Mouse (Mus musculus): ENCODE data around the gene Sltm.
"Not testable (repeated sequence)": the region's sequence is repeated elsewhere in the genome, so short reads cannot be mapped to it uniquely, and the experiment has no call there.

The Sltm gene

GRCm38 (mm10) chr9:70542305-70543041, at the start of gene Sltm:
Gene Sltm, plus strand, starts transcription at chr9:70542754.
- peak; percentile 99 for DNase-seq

GRCm38 (mm10) chr9:70493038-70493437, 49.5 kb upstream of the Sltm start:
- DNase-seq, result no peak

DNA sequence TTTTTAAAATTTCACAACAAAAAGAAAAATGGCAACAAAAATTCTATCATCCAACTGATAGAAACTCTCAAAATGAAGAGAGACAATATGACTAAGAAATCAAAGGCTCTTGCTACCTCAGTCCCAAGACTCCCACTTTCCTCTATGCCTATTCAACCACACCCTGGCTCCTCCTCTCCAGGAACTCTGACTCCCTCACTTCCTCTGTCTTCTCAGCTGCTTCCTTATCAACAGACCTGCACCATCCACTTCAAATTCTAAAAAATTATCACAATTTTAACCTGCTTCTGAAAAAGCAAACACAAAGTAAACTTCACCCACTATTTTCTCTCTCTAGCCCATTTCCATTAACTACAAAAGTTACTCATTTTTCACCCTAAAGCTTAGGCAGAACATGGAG, 45.6 kb upstream of the Sltm start:
- DNase-seq, result no peak

GRCm38 (mm10) chr9:70502284-70503014, 40.1 kb upstream of the Sltm start:
- no peak for DNase-seq

GRCm38 (mm10) chr9:70503015-70503603, 39.4 kb upstream of the Sltm start:
- DNase-seq, result peak; percentile 61

- peak; percentile 96 for DNase-seq
These were observed 38.9 kb upstream of the Sltm start, which contains the start of gene Rnf111 for GRCm38 (mm10) chr9:70503626-70504041. Gene Rnf111, minus strand, starts transcription at chr9:70503725.

GRCm38 (mm10) chr9:70506186-70506585, 36.4 kb upstream of the Sltm start:
- DNase-seq, result no peak

GRCm38 (mm10) chr9:70506787-70507186, 35.8 kb upstream of the Sltm start:
- DNase-seq, result no peak

DNA sequence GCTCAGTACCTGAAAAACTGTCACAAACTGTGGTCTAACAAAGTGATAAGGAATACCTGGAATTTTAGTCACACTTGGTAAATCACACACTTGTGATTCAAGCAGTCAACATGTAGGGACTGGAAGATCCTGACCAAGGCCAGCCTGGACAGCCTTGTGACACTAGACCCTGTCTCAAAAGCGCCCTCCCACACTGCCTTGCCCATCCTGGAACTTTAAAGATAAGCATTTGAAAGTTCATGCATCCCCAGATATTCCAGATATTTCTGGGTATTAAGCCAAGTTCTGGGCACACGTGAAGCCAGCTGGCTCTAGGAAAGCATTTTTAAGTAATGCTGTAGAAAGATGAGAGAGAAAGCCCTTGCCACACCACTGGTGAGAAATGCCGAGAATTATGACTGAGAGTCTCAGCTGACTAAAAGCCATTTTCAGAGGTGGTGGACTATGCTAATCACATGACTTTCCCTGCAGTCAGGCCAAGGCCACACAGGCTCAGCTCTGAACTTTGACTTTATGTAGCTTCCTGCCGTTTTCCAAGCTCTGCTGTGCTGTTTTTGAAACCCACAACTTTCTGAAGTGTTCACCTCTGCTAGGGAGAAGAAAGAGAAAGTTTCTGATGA, 32.5 kb upstream of the Sltm start:
- no peak for DNase-seq

DNA sequence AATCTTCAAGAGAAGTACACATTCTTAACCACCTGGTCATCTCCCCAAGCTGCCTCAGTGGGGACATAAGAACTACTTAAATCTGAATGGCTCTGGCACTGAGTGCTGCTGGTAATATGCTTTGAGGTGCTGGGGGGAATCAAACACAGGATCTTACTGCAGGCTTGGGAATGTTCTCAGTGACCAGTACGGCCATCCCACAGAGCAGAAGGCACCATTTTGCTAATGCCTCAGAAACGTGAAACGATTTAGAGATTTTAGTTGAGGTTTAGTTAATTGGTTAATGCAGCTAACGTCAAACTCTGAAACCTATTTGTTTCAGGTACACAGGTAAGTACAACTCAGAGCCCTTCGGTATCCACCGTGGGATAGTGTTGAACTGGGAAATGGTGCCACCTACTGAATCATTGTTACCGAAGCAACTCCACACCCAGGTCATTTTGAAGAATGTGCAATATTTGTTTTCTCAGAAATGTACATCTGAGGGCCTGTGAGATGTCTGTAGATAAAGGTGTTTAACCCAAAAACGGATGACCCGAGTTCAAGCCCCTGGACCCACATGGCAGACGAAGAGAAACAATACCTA, 31.5 kb upstream of the Sltm start:
- DNase-seq, result no peak

GRCm38 (mm10) chr9:70511681-70512080, 30.9 kb upstream of the Sltm start:
- DNase-seq, result no peak

DNA sequence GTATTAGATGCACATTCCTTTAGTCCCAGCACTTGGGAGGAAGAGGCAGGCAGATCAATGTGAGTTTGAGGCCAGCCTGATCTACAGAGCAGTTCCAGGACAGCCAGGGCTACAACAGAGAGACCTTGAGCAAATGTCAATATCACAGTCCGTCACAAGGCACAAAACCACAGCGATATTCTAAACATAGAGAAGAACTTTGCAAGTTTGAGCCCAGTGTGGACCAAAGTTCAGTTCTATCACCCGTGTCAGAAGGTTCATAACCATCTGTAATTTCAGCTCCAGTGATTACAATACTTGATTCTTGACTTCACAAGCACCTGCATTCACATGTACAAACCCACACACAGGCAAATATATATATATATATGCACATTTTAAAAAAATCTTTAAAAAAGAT, 21.9 kb upstream of the Sltm start:
- DNase-seq, result no peak

DNA sequence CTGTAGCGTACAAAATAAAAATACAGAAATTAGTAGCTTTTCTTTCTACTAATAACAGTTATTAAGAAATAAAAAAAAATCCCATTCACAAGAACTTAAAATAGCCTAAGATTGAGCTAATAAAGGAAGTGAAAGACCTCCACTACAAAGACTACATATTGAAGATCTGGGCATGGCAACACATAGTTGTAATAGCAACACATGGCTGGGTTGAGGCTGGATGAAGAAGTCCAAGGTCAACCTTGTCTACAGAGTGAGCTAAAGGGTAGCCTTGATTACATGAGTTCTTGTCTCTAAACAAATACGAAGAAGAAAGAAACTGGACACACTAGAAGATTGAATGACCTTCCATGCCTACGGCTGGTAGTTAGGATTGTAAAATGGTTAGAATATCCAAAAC, 18.7 kb upstream of the Sltm start:
- no peak for DNase-seq

- no peak for DNase-seq
These were observed 18.2 kb upstream of the Sltm start for GRCm38 (mm10) chr9:70524366-70524765.

DNA sequence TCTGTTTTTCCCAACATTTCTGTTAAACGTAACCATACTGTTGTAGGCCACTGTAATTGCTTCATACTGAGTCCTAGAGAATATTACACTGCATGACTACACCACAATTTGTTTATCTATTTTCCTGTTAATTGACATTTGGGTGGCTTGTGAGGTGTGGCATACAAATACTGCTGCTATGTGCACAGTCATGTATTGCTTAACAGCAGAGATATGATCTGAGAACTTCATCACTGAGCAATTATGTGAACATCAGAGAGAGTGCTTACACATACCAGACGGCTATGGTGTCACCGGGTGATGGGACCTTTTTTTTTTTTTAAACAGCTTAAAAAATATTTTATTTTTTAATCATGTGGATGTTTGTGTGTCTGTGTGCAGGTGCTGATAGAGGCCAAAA, 9.2 kb upstream of the Sltm start:
- no peak for DNase-seq

GRCm38 (mm10) chr9:70541584-70541983, 970 bp upstream of the Sltm start:
- no peak for DNase-seq

GRCm38 (mm10) chr9:70543048-70543880, 710 bp downstream of the Sltm start:
- peak; percentile 82 for DNase-seq

GRCm38 (mm10) chr9:70543985-70544384, 1.4 kb downstream of the Sltm start:
- DNase-seq, result no peak

DNA sequence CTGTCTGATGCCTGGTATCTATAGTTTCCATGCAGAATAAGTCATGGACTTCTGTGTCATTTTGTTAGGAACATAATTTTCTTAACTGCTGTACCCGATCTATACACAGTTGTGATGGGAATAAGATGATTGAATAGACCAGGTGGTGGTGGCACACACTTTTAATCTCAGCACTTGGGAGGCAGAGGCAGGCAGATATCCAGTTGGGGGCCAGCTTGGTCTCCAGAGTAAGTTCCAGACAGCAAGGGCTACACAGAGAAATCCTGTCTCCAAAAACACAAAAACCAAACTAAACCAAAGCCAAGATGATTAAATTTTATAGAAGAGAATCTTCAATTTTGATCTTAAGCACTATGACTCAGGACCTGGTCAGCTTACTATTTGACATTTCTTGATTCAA, 2.3 kb downstream of the Sltm start:
- DNase-seq, result no peak

DNA sequence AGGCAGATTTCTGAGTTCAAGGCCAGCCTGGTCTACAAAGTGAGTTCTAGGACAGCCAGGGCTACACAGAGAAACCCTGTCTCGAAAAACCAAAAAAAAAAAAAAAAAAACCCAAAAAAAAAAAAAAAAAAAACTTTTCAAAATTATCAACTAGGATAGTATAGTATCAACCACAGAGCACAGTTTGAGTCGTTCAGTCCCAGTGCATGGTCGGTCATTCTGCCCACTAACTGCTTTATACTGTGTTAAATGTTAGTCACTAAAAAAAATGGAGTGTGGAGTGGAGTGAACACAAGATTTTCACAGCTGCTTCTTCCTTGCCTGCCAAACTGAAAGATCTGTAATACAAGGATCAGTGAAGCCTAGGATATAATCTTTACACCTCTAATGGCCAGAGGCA, 4.0 kb downstream of the Sltm start:
- DNase-seq, result not testable (repeated sequence)

GRCm38 (mm10) chr9:70548304-70548703, 5.8 kb downstream of the Sltm start:
- DNase-seq, result no peak

GRCm38 (mm10) chr9:70551524-70551923, 9.0 kb downstream of the Sltm start:
- DNase-seq, result no peak
